Mouse (Mus musculus) inflammation-experienced regulatory T-cells (primary cell): Measurements from ENCODE around the gene Olfr129. TPM values are rescaled to one million over a fixed set of nuclear protein-coding genes. Genes with fewer than 3 reads are reported as not detected.

ENCODE experiments used
- polyA plus RNA-seq, 2 experiments: library from polyadenylated mRNA; unstranded; fragments of 100-300 nt; shearing (Covaris generic); gene quantifications; one replicate each; pipeline ENCODE4 v1.2.1; 2017

Olfr129 gene
- under 1 TPM; 0.12 to 0.29 TPM for polyA plus RNA-seq

DNA sequence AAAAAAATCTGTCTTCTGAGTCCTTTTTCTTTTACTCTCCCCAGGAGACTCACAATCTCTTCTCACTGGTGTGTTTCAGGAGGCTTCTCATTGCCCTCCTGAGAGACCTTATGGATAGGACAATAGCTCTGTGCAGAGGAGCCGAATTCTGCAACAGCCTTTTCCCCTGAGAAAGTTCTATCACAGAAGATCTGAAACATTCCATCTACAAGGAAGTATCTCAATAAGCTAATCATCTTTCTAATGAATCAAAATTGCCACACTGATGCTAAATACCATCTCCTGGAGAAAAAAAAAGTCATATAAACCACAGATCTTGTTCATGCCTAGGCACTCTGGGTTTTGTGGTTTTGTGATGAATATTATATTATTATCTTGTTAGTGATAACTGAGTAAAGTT is at the start of gene Olfr129:
Gene Olfr129, minus strand, starts transcription at position 101 of the 400 bp plus-strand sequence.

GRCm38 (mm10) chr17:38088593-38088992 is 28.7 kb upstream of the Olfr129 start, which contains the start of gene Olfr131:
TSS of gene Olfr131 (minus strand) at chr17:38088693.

GRCm38 (mm10) chr17:38063621-38064020 is 3.7 kb upstream of the Olfr129 start, which contains the start of gene Olfr130:
TSS of gene Olfr130 (plus strand) at chr17:38063921.

Other genes with a start within 250 kb of the Olfr129 start
- not detected for gene Olfr125, start 227.1 kb downstream of the Olfr129 start, polyA plus RNA-seq
- gene Olfr126, start 212.6 kb downstream of the Olfr129 start, polyA plus RNA-seq, result under 1 TPM in 1 of 2 experiments, not detected in 1; 0.40 TPM
- 1 to 10 TPM in 1 of 2 experiments, under 1 TPM in 1; 0.10 to 1.0 TPM for gene Olfr127, start 159.6 kb downstream of the Olfr129 start, polyA plus RNA-seq
- under 1 TPM; 0.18 to 0.78 TPM for gene Olfr128, start 139.5 kb downstream of the Olfr129 start, polyA plus RNA-seq
- gene Olfr761, start 107.0 kb downstream of the Olfr129 start, polyA plus RNA-seq, result not detected
- gene Olfr130, start 3.8 kb upstream of the Olfr129 start, polyA plus RNA-seq, result not detected
- under 1 TPM in 1 of 2 experiments, not detected in 1; 0.17 TPM for gene Olfr131, start 28.6 kb upstream of the Olfr129 start, polyA plus RNA-seq
- not detected for gene Olfr132, start 74.4 kb upstream of the Olfr129 start, polyA plus RNA-seq
- gene Olfr133, start 85.2 kb upstream of the Olfr129 start, polyA plus RNA-seq, result not detected
- 1 to 10 TPM in 1 of 2 experiments, under 1 TPM in 1; 0.17 to 1.6 TPM for gene Olfr134, start 111.3 kb upstream of the Olfr129 start, polyA plus RNA-seq
- not detected for gene Olfr135, start 144.3 kb upstream of the Olfr129 start, polyA plus RNA-seq
- gene Olfr138, start 201.0 kb upstream of the Olfr129 start, polyA plus RNA-seq, result under 1 TPM in 1 of 2 experiments, not detected in 1; 0.23 TPM
- gene Olfr137, start 247.5 kb upstream of the Olfr129 start, polyA plus RNA-seq, result not detected